Mouse (Mus musculus) liver, embryonic 14.5 days (tissue): ENCODE results near the gene Bbip1.

ENCODE experiments used
- CTCF ChIP-seq: IDR thresholded peaks from 2 replicates; pipeline ENCODE4 v1.5.1; 2016; ENCODE audit warnings: antibody characterized with exemption, low read depth, control low read depth
- EP300 ChIP-seq: IDR thresholded peaks from 2 replicates; pipeline ENCODE4 v1.6.1; 2016; ENCODE audit warnings: antibody characterized with exemption, low read depth

DNA sequence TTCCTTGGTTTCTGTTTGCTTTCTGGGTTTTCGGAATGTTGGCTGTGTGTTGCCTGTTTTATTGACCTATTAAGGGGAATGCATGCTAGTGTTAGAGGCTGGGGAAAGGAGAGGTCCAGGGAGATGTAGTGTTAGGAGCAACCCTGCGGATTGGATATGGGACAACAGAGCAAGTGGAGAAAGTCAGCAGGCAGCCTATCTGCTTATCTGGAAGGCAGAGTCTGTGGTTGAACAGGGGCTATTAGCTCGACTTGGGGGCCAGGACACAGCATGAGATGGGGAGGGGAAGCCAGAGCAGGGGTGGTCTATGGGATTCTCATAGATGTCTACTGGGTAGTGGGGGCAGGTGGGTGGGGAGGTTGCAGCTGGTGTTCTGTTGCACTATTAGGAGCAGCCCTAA lies 37.6 kb upstream of the Bbip1 start:
- TF ChIP-seq CTCF (no peak), EP300 (no peak)
